Mouse (Mus musculus) CD4-positive, CD25-positive, alpha-beta regulatory T cell (primary cell): ENCODE results near the gene F12. TPM values are rescaled to one million over a fixed set of nuclear protein-coding genes. Genes with fewer than 3 reads are reported as not detected.

ENCODE experiments used
- polyA plus RNA-seq: library from polyadenylated mRNA; unstranded; fragments of 100-300 nt; shearing (Covaris generic); gene quantifications from one replicate; pipeline ENCODE4 v1.2.1, GENCODE M21; 2017

Gene F12
- 0.26 TPM for polyA plus RNA-seq

DNA sequence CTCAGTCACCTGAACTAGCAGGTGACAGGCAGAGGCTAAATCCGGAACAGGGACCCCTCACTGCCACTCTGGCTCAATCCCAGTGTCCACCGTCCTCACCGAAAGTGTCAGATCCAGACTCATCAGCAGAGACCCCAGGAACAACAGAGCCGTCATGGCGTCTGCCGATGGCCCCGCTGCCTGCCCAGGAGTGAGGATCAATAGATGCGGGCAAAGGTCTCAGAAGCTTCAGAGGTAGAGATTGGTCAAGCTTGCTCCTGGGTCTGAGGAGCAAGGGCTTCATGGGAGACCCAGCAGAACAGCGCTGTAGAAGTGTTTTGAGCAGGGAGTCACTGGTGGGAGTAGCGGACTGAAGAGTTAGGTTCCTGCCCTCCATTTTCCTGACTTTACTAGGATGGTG is at the start of gene F12:
Gene F12 (minus strand): TSS at position 181 of the 400 bp plus-strand sequence.

DNA sequence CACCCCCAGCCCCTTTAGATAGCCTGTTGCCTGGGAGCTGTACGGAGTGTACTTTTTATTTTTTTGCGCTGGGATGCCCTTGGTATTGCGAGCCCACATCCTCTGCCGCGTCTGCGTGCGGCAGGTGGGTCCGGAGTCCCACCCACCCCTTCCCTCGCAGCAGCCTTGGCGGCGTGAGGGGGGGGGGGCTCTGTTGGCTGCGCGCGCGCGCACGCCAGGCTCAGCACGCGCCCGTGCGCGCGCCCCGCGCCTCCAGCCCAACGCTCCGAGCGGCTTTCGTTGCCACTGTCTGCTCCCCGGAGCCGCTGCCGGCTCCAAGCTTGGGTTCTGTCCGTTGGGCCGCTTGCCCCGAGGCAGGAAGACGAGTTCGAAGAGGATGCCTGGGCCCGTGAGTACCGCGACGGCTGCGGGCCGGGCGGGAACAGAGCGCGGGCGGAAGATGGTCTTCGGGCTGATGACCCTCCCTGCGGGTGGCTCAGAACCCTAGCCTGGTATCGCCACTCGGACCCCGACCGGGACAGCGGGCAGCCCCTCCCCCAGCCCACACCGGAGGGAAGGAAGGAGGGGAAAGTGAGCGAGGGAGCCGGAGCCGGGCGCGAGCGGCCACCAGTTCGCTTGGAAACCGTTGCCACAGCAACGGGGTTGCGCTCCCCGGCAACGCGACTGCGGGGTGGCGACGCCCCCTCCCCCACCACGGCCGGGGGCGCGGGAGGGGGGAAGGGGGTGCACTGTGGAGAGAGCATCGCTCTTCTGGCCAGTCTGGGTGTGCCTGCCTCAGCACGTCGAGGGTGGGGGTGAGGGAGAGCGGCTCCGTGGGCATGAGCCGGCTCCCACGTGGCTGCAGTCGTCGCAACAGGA is 37.7 kb upstream of the F12 start, which contains the start of gene Prr7:
Gene Prr7 (plus strand): TSS at position 241 of the 858 bp plus-strand sequence.

DNA sequence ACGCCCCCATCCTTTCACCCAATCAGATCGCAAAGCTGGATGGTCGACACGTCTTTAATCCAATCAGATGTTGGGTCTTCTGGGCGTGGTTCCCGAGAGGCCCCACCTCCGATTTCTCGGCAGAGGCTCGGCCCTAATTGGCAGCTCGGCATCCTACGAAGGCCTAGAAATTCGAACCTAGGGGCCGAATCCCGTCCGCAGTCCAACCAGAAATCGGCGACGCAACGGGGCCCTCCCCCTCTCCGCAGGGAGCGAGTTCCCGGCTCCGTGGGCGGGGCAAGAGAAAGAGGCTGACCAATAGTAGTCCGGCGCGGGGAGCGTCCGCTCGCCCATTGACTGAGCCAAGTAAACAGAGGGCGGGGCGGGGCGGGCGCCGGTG is 18.3 kb upstream of the F12 start, which contains the start of gene Grk6:
Gene Grk6 (plus strand): TSS at position 136 of the 379 bp plus-strand sequence.

GRCm38 (mm10) chr13:55414743-55415380 is 11.7 kb downstream of the F12 start, which contains the start of gene Pfn3:
Gene Pfn3, minus strand, starts transcription at chr13:55415232.

GRCm38 (mm10) chr13:55398088-55398487 is 28.5 kb downstream of the F12 start, which contains the start of gene Slc34a1:
Gene Slc34a1, plus strand, starts transcription at chr13:55398187.

DNA sequence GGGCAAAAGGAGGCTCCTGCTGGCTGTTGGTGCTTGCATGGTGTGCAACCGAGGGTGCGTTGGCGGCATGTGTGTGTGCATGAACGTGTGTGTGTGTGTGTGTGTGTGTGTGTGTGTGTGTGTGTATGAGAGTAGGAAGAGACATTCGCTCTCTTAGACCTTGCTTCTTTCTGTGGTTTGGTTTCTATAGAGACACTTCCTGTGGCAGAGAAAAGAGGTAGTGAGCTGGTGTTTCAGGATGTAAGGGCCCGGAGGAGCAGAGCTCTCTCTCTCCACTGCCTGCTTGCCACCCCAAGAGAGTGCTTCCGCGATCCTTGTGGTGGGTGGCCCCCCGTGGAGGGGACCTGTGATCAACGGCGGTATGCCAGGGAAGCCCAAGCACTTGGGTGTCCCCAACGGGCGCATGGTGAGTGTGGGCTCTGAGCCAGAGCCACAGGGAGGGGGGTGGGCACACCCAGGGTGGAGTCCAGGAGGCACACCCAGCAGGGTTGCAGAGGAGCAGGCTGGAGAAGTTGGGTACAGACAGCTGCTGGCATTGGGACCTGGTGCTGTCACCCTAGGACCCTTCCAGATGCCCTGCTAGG is 57.0 kb downstream of the F12 start, which contains the start of gene Rgs14:
Gene Rgs14 (plus strand): TSS at position 202 of the 584 bp plus-strand sequence.

Other genes with a start within 250 kb of the F12 start
- gene Nsd1, start 217.0 kb downstream of the F12 start, polyA plus RNA-seq: 79.4 TPM
- 335 TPM for gene Prelid1, start 106.3 kb downstream of the F12 start, polyA plus RNA-seq
- 142 TPM for gene Rab24, start 104.8 kb downstream of the F12 start, polyA plus RNA-seq
- 2.3 TPM for gene Mxd3, start 97.0 kb downstream of the F12 start, polyA plus RNA-seq
- gene Lman2, start 64.0 kb downstream of the F12 start, polyA plus RNA-seq: 143 TPM
- gene Rgs14, start 57.1 kb downstream of the F12 start, polyA plus RNA-seq: 153 TPM
- not detected for gene Slc34a1, start 28.6 kb downstream of the F12 start, polyA plus RNA-seq
- not detected for gene Pfn3, start 11.6 kb downstream of the F12 start, polyA plus RNA-seq
- 367 TPM for gene Grk6, start 18.3 kb upstream of the F12 start, polyA plus RNA-seq
- 3.3 TPM for gene Prr7, start 37.5 kb upstream of the F12 start, polyA plus RNA-seq
- not detected for gene Dbn1, start 61.3 kb upstream of the F12 start, polyA plus RNA-seq
- 8.8 TPM for gene Pdlim7, start 86.9 kb upstream of the F12 start, polyA plus RNA-seq
- gene Dok3, start 102.5 kb upstream of the F12 start, polyA plus RNA-seq: 1.6 TPM
- 85.3 TPM for gene Ddx41, start 109.9 kb upstream of the F12 start, polyA plus RNA-seq
- gene Fam193b, start 144.3 kb upstream of the F12 start, polyA plus RNA-seq: 69.3 TPM
- 293 TPM for gene Tmed9, start 146.9 kb upstream of the F12 start, polyA plus RNA-seq
- gene B4galt7, start 173.1 kb upstream of the F12 start, polyA plus RNA-seq: 54.6 TPM
- 37.0 TPM for gene Caml, start 196.2 kb upstream of the F12 start, polyA plus RNA-seq
- 68.7 TPM for gene Ddx46, start 208.2 kb upstream of the F12 start, polyA plus RNA-seq